Mouse (Mus musculus): ENCODE data around the gene Pvrig.
"Not testable (repeated sequence)": the region's sequence is repeated elsewhere in the genome, so short reads cannot be mapped to it uniquely, and the experiment has no call there.

Gene Pvrig

GRCm38 (mm10) chr5:138341661-138342060 lies at the start of gene Pvrig:
Pvrig (plus strand) TSS chr5:138341961.
- DNase-seq: no peak

DNA sequence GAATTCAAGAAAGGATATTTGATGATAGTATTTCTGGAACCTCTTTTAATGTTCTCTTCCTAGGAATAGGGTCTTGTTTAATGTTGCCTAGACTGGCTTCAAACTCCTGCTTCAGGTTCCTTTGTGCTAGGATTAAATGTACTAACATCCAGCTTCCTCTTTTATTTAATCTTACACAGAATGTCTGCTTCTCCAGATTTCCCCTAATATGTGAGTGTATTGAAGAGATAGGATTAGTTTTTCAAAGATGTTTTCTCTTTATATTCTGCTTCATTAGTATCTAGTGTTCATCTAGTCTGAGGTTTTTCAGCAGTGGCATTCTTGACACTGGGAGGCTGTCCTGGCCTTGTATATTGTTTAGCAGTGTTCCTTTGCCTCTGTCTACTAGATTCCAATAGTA lies 47.6 kb upstream of the Pvrig start:
- no peak for DNase-seq

GRCm38 (mm10) chr5:138299613-138300012 lies 42.1 kb upstream of the Pvrig start:
- DNase-seq: no peak

GRCm38 (mm10) chr5:138312795-138313194 lies 29.0 kb upstream of the Pvrig start:
- no peak for DNase-seq

DNA sequence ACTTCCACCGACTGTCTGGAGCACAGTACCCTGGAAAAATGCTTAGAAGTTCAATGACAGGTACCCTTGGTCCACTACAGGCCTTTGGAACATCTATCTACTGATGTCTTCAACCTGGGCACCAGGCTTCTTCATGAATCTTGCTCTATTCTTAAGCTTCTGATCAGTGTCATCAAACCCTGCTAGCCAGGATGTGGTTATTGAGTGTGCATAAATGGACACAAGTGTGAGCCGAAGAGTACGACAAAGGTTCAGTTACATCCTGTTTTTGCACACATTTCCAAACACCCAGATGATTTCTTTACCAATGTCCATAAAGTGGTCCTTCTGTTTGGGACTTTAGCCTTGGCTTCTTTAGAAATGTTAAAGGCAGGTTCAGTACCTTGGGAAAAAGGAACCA lies 1.5 kb downstream of the Pvrig start:
- no peak for DNase-seq

DNA sequence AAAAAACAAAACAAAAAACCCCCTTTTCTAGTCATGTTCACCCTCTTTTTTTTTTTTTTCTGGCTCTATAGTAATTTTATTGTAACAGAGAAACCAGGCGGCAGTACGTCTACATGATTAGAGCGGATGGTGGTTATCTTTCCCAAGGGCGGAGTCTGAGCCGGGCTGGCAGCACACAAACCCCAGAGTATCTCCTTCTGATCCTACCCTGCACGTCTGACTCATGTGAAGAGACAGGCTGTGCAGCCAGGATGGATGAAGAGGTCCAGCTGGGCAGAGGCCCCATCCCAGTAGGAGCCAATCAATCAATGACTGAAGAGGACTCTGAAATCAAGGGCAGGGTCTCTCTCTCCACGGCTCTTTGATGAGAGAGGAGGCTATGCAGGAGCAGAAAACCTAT lies 21.4 kb downstream of the Pvrig start:
- DNase-seq: not testable (repeated sequence)

DNA sequence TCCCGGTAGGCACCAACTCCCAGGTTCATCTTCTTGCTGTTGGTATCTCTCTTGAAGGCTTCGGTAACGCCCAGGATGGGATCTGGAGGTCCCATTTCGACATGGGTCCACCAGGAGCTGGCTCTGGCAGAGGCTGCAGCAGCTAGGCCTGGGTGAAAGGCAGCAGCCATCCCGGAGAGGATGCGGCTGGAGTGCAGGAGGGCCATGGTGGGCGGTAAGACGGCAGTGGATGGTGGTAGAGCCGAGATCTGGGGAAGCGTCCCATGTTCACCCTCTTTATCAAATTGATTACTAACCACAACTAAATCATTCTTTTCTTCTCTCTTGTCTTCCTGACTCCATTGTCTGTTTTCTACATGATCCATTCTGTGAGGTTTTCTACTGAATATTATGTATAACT lies 23.6 kb downstream of the Pvrig start:
- DNase-seq: not testable (repeated sequence)
